Mouse (Mus musculus): ENCODE measurements around the gene Trdmt1. TPM values are rescaled to one million over a fixed set of nuclear protein-coding genes. Genes with fewer than 3 reads are reported as not detected.

Gene Trdmt1
- polyA plus RNA-seq, 1 experiment, result 1.1 TPM

DNA sequence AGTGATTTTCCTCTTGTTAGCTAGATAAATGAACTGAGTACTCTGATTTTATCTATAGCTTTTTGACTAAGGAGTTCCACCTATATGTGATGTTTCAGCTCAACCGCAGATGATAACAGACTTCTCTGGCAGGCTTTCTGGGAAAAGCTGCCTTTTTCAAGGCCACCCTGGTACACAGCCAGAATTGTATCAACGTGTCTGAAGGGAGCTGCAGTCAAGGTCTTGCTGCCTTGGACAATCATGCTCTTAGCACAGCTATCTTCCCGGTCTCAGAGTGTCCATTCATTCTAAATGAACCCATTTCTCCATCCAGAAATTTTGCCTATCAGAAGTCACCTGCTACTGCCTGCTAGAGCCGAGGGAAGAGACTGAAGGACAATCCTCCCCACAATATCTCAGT, 16.9 kb downstream of the Trdmt1 start:
- no peaks in the 10 kb centered on the region for H3K27me3 ChIP-seq (ENCODE audit: control insufficient read depth, insufficient read depth, low read length)
- TF ChIP-seq POLR2A (IDR thresholded peaks at IDR 0.05; ENCODE audit: low read depth, low read length) (no peak), CTCF (IDR thresholded peaks at IDR 0.05; ENCODE audit: extremely low read depth, insufficient read depth, insufficient read length, insufficient replicate concordance) (no peak)
- 81% methylated on average over 4 of the region's 4 CpGs for whole genome bisulfite sequencing
- H3K4me3 ChIP-seq (ENCODE audit: extremely low read depth, insufficient read depth, insufficient read length), result no peak overlapping the region
- no peak overlapping the region for H3K27ac ChIP-seq (ENCODE audit: insufficient read depth, low read length)
- H3K4me1 ChIP-seq (ENCODE audit: control insufficient read depth, insufficient read depth, insufficient read length), result no peaks in the 10 kb centered on the region
- no peak for DNase-seq (ENCODE audit: low read depth in 1 of 2, low spot score in 2 of 2)
- no peaks in the 10 kb centered on the region for H3K36me3 ChIP-seq (ENCODE audit: control insufficient read depth, insufficient read depth, low read length)

DNA sequence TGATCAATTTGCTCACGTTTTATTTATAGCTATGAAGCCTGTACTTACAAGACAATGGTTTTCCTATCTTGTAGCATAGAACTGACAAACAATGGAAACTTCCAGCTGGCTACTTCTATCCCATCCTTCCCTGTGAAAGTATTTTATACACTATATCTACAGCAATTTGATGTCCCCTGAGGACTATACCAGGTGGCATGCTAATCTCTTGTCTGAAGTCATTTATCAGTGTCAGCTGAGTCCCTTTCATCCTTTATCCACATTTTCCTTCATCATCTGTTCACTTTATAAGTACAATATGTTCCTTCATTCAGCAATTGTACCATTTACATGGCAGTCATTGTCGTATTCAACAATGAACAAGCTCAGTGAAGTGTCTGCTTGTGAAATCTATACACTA, 17.3 kb downstream of the Trdmt1 start:
- Histone ChIP-seq H3K27me3 (ENCODE audit: control insufficient read depth, insufficient read depth, low read length) (no peaks in the 10 kb centered on the region), H3K27ac (ENCODE audit: insufficient read depth, low read length) (no peak overlapping the region), H3K4me3 (ENCODE audit: extremely low read depth, insufficient read depth, insufficient read length) (no peak overlapping the region), H3K4me1 (ENCODE audit: control insufficient read depth, insufficient read depth, insufficient read length) (no peaks in the 10 kb centered on the region), H3K36me3 (ENCODE audit: control insufficient read depth, insufficient read depth, low read length) (no peaks in the 10 kb centered on the region)
- TF ChIP-seq CTCF (IDR thresholded peaks at IDR 0.05; ENCODE audit: extremely low read depth, insufficient read depth, insufficient read length, insufficient replicate concordance) (no peak), POLR2A (IDR thresholded peaks at IDR 0.05; ENCODE audit: low read depth, low read length) (no peak)
- WGBS, result 84% methylated on average over 2 of the region's 2 CpGs
- no peak for DNase-seq (ENCODE audit: low read depth in 1 of 2, low spot score in 2 of 2)

- WGBS, result 82% methylated on average over 2 of the region's 2 CpGs
- TF ChIP-seq CTCF (IDR thresholded peaks at IDR 0.05; ENCODE audit: extremely low read depth, insufficient read depth, insufficient read length, insufficient replicate concordance), result no peak
- no peak for TF ChIP-seq POLR2A (IDR thresholded peaks at IDR 0.05; ENCODE audit: low read depth, low read length)
- DNase-seq (ENCODE audit: low read depth in 1 of 2, low spot score in 2 of 2), result no peak
- Histone ChIP-seq H3K27ac (ENCODE audit: insufficient read depth, low read length) (no peak overlapping the region), H3K27me3 (ENCODE audit: control insufficient read depth, insufficient read depth, low read length) (no peaks in the 10 kb centered on the region), H3K4me3 (ENCODE audit: extremely low read depth, insufficient read depth, insufficient read length) (no peak overlapping the region), H3K36me3 (ENCODE audit: control insufficient read depth, insufficient read depth, low read length) (no peaks in the 10 kb centered on the region), H3K4me1 (ENCODE audit: control insufficient read depth, insufficient read depth, insufficient read length) (no peaks in the 10 kb centered on the region)
Measured at GRCm38 (mm10) chr2:13526205-13526604, 18.3 kb downstream of the Trdmt1 start.

GRCm38 (mm10) chr2:13523540-13524456, 20.7 kb downstream of the Trdmt1 start:
- Histone ChIP-seq H3K27ac (ENCODE audit: insufficient read depth, low read length) (no peak overlapping the region), H3K4me1 (ENCODE audit: control insufficient read depth, insufficient read depth, insufficient read length) (no peaks in the 10 kb centered on the region), H3K36me3 (ENCODE audit: control insufficient read depth, insufficient read depth, low read length) (peaks cover 4% of the 10 kb centered on the region; the same call in 1 of the 2 replicates), H3K4me3 (ENCODE audit: extremely low read depth, insufficient read depth, insufficient read length) (no peak overlapping the region), H3K27me3 (ENCODE audit: control insufficient read depth, insufficient read depth, low read length) (no peaks in the 10 kb centered on the region)
- 80% methylated on average over 8 of the region's 8 CpGs for WGBS
- TF ChIP-seq CTCF (IDR thresholded peaks at IDR 0.05; ENCODE audit: extremely low read depth, insufficient read depth, insufficient read length, insufficient replicate concordance) (no peak), POLR2A (IDR thresholded peaks at IDR 0.05; ENCODE audit: low read depth, low read length) (no peak)
- no peak for DNase-seq (ENCODE audit: low read depth in 1 of 2, low spot score in 2 of 2)

GRCm38 (mm10) chr2:13522106-13522505, 22.4 kb downstream of the Trdmt1 start:
- no peak overlapping the region for H3K4me3 ChIP-seq (ENCODE audit: extremely low read depth, insufficient read depth, insufficient read length)
- H3K4me1 ChIP-seq (ENCODE audit: control insufficient read depth, insufficient read depth, insufficient read length), result no peaks in the 10 kb centered on the region
- TF ChIP-seq CTCF (IDR thresholded peaks at IDR 0.05; ENCODE audit: extremely low read depth, insufficient read depth, insufficient read length, insufficient replicate concordance), result no peak
- no peak for TF ChIP-seq POLR2A (IDR thresholded peaks at IDR 0.05; ENCODE audit: low read depth, low read length)
- peaks cover 7% of the 10 kb centered on the region; the same call in 1 of the 2 replicates for H3K36me3 ChIP-seq (ENCODE audit: control insufficient read depth, insufficient read depth, low read length)
- DNase-seq (ENCODE audit: low read depth in 1 of 2, low spot score in 2 of 2), result no peak
- H3K27me3 ChIP-seq (ENCODE audit: control insufficient read depth, insufficient read depth, low read length), result no peaks in the 10 kb centered on the region
- WGBS, result 77% methylated on average over 8 of the region's 8 CpGs
- H3K27ac ChIP-seq (ENCODE audit: insufficient read depth, low read length), result no peak overlapping the region

- Histone ChIP-seq H3K27ac (ENCODE audit: insufficient read depth, low read length) (no peak overlapping the region), H3K27me3 (ENCODE audit: control insufficient read depth, insufficient read depth, low read length) (no peaks in the 10 kb centered on the region), H3K36me3 (ENCODE audit: control insufficient read depth, insufficient read depth, low read length) (peaks cover 9% of the 10 kb centered on the region), H3K4me3 (ENCODE audit: extremely low read depth, insufficient read depth, insufficient read length) (no peak overlapping the region), H3K4me1 (ENCODE audit: control insufficient read depth, insufficient read depth, insufficient read length) (no peaks in the 10 kb centered on the region)
- DNase-seq (ENCODE audit: low read depth in 1 of 2, low spot score in 2 of 2), result no peak
- TF ChIP-seq CTCF (IDR thresholded peaks at IDR 0.05; ENCODE audit: extremely low read depth, insufficient read depth, insufficient read length, insufficient replicate concordance) (no peak), POLR2A (IDR thresholded peaks at IDR 0.05; ENCODE audit: low read depth, low read length) (no peak)
- 89% methylated on average over 4 of the region's 4 CpGs for WGBS
Measured at GRCm38 (mm10) chr2:13514949-13515348, 29.5 kb downstream of the Trdmt1 start.

- Histone ChIP-seq H3K36me3 (ENCODE audit: control insufficient read depth, insufficient read depth, low read length) (no peaks in the 10 kb centered on the region), H3K4me3 (ENCODE audit: extremely low read depth, insufficient read depth, insufficient read length) (no peak overlapping the region), H3K27ac (ENCODE audit: insufficient read depth, low read length) (no peak overlapping the region), H3K4me1 (ENCODE audit: control insufficient read depth, insufficient read depth, insufficient read length) (no peaks in the 10 kb centered on the region), H3K27me3 (ENCODE audit: control insufficient read depth, insufficient read depth, low read length) (no peaks in the 10 kb centered on the region)
- TF ChIP-seq POLR2A (IDR thresholded peaks at IDR 0.05; ENCODE audit: low read depth, low read length) (no peak), CTCF (IDR thresholded peaks at IDR 0.05; ENCODE audit: extremely low read depth, insufficient read depth, insufficient read length, insufficient replicate concordance) (no peak)
- DNase-seq (ENCODE audit: low read depth in 1 of 2, low spot score in 2 of 2), result no peak
- WGBS, result 88% methylated on average over 2 of the region's 2 CpGs
Measured at GRCm38 (mm10) chr2:13502717-13503116, 41.8 kb downstream of the Trdmt1 start.
